In the genomic region with DNA sequence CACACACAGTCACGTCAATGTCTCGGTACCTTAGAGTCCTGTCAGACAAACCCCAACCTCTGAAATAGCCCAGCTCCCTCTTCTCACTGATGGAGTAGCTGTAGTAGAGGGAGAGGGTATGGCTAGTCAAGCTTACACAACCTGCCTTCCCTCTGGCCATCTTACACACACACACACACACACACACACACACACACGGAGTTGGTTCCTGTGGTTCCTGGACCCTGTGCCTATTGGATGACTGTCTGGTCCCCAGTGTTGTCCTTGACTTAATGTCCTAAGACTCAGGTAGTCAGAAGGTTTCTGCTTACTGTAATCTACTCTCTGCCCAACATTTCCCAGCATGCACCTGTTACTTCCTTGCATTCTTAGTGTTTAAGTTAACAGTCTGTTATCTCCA, we compare ENCODE assay signal across 17 mouse cellular contexts.
"Had no signal": no experiment of that assay in that cellular context is flagged by ENCODE, and none has a peak within 500 bp of the region (broad histone marks: within the 10 kb centered on the region; RNA-seq: fewer than 3 reads in every experiment).

No protein-coding gene starts in this region.

- H3K36me3 ChIP-seq: limb, embryonic 10.5 days; midbrain, embryonic 15.5 days; neural tube, embryonic 12.5 days; stomach, embryonic 15.5 days had no signal

- H3K9me3 ChIP-seq: limb, embryonic 10.5 days; megakaryocyte, embryonic 14.5 days; midbrain, embryonic 15.5 days; neural tube, embryonic 12.5 days; stomach, embryonic 15.5 days had no signal

- H3K4me2 ChIP-seq: midbrain, embryonic 11.5 days; midbrain, embryonic 15.5 days; neural tube, embryonic 12.5 days; stomach, embryonic 15.5 days had no signal

- H3K27ac ChIP-seq: layer of hippocampus, adult 2 months; limb, embryonic 10.5 days; macrophage; midbrain, embryonic 15.5 days; neural tube, embryonic 12.5 days; stomach, embryonic 15.5 days had no signal

- H3K27me3 ChIP-seq: megakaryocyte, embryonic 14.5 days; midbrain, embryonic 15.5 days; neural tube, embryonic 12.5 days; stomach, embryonic 15.5 days had no signal

- H3K4me3 ChIP-seq: layer of hippocampus, adult 2 months; limb, embryonic 10.5 days; midbrain, embryonic 15.5 days; neural tube, embryonic 12.5 days; stomach, embryonic 15.5 days had no signal

- ATAC-seq: inflammation-experienced regulatory T-cells, adult 6 months; intestine, postnatal 0 days; midbrain, embryonic 15.5 days had no signal

- DNase-seq: kidney, postnatal 10 days; kidney, postnatal 4 days; lung, adult 2 months; lung, postnatal 14 days; right cerebral cortex, postnatal 4 days; spleen, adult 18-20 months; thymus, postnatal 4 days had no signal

- H3K9ac ChIP-seq: midbrain, embryonic 15.5 days; neural tube, embryonic 12.5 days; stomach, embryonic 15.5 days had no signal
